In genomic region chr17:25288842-25289241, GRCm38 (mm10) we compare ENCODE assay signal across 9 mouse cellular contexts. TPM values are rescaled to one million over a fixed set of nuclear protein-coding genes. Genes with fewer than 3 reads are reported as not detected.
DNase-seq lines count a peak whose midpoint lies in the region; ATAC-seq lines count a peak whose summit lies in the region.
"Had no signal": no experiment of that assay in that cellular context is flagged by ENCODE, and none has a peak within 500 bp of the region (broad histone marks: within the 10 kb centered on the region; RNA-seq: fewer than 3 reads in every experiment).

No protein-coding gene starts in this region.

- WGBS in forebrain, embryonic 14.5 days = 21% methylated on average over 4 of the region's 4 CpGs
- WGBS in forebrain, embryonic 10.5 days = 27% methylated on average over 4 of the region's 4 CpGs
- 32% methylated on average over 4 of the region's 4 CpGs for WGBS in midbrain, embryonic 11.5 days
- 19% methylated on average over 4 of the region's 4 CpGs for WGBS in midbrain, embryonic 16.5 days

- no peaks in the 10 kb centered on the region for H3K27me3 ChIP-seq in forebrain, embryonic 14.5 days (replicated peaks; ENCODE audit: control insufficient read depth, insufficient read depth, low read length)
- H3K27me3 ChIP-seq in forebrain, embryonic 10.5 days (ENCODE audit: poor library complexity, severe bottlenecking) = no peaks in the 10 kb centered on the region
- H3K27me3 ChIP-seq in midbrain, embryonic 11.5 days (ENCODE audit: control insufficient read depth, insufficient read depth, low read length) = no peaks in the 10 kb centered on the region
- H3K27me3 ChIP-seq in midbrain, embryonic 16.5 days (ENCODE audit: control insufficient read depth, insufficient read depth, low read depth, low read length) = no peaks in the 10 kb centered on the region
- H3K27me3 ChIP-seq: hindbrain, embryonic 15.5 days had no signal

- H3K27ac ChIP-seq in forebrain, embryonic 14.5 days (ENCODE audit: low read depth, low read length) = no peak overlapping the region
- H3K27ac ChIP-seq in forebrain, embryonic 10.5 days = no peak overlapping the region
- no peak overlapping the region for H3K27ac ChIP-seq in midbrain, embryonic 11.5 days (ENCODE audit: low read depth, low read length)
- no peak overlapping the region for H3K27ac ChIP-seq in midbrain, embryonic 16.5 days (ENCODE audit: low read length)
- H3K27ac ChIP-seq: hindbrain, embryonic 15.5 days had no signal

- ATAC-seq in forebrain, embryonic 14.5 days = no peak
- ATAC-seq in midbrain, embryonic 11.5 days (ENCODE audit: low FRiP score) = no peak
- no peak for ATAC-seq in midbrain, embryonic 16.5 days
- peak; percentile 77; the same call in 1 of the 2 replicates for ATAC-seq in megakaryocyte-erythroid progenitor cell, adult 5-6 weeks (replicated peaks; ENCODE audit: low FRiP score, low TSS enrichment, poor library complexity, severe bottlenecking)

- H3K9me3 ChIP-seq in forebrain, embryonic 14.5 days (replicated peaks; ENCODE audit: control insufficient read depth, low read length) = no peaks in the 10 kb centered on the region
- H3K9me3 ChIP-seq in forebrain, embryonic 10.5 days = no peaks in the 10 kb centered on the region
- H3K9me3 ChIP-seq in midbrain, embryonic 11.5 days (ENCODE audit: control insufficient read depth, low read length) = no peaks in the 10 kb centered on the region
- H3K9me3 ChIP-seq in midbrain, embryonic 16.5 days (replicated peaks; ENCODE audit: control insufficient read depth, low read length, poor library complexity, severe bottlenecking) = no peaks in the 10 kb centered on the region
- H3K9me3 ChIP-seq: hindbrain, embryonic 15.5 days had no signal

- no peak overlapping the region for H3K4me3 ChIP-seq in forebrain, embryonic 14.5 days (ENCODE audit: low read depth, low read length)
- H3K4me3 ChIP-seq in forebrain, embryonic 10.5 days = no peak overlapping the region
- H3K4me3 ChIP-seq in midbrain, embryonic 11.5 days (ENCODE audit: low read depth, low read length) = no peak overlapping the region
- H3K4me3 ChIP-seq in midbrain, embryonic 16.5 days (ENCODE audit: low read depth, low read length) = no peak overlapping the region
- H3K4me3 ChIP-seq: hindbrain, embryonic 15.5 days had no signal

- no peaks in the 10 kb centered on the region for H3K4me1 ChIP-seq in forebrain, embryonic 14.5 days (ENCODE audit: control insufficient read depth, insufficient read depth, low read length)
- H3K4me1 ChIP-seq in forebrain, embryonic 10.5 days = no peaks in the 10 kb centered on the region
- H3K4me1 ChIP-seq in midbrain, embryonic 11.5 days (ENCODE audit: control insufficient read depth, insufficient read depth, low read length) = no peaks in the 10 kb centered on the region
- no peaks in the 10 kb centered on the region for H3K4me1 ChIP-seq in midbrain, embryonic 16.5 days (ENCODE audit: control insufficient read depth, insufficient read depth, low read length)
- H3K4me1 ChIP-seq: hindbrain, embryonic 15.5 days had no signal

- no peak overlapping the region for H3K4me2 ChIP-seq in forebrain, embryonic 14.5 days (ENCODE audit: low read length)
- no peak overlapping the region for H3K4me2 ChIP-seq in midbrain, embryonic 11.5 days
- H3K4me2 ChIP-seq in midbrain, embryonic 16.5 days (ENCODE audit: low read length) = no peak overlapping the region
- H3K4me2 ChIP-seq: hindbrain, embryonic 15.5 days had no signal

- DNase-seq in forebrain, embryonic 14.5 days (ENCODE audit: low spot score) = peak; percentile 60
- DNase-seq in forebrain, embryonic 10.5 days (ENCODE audit: extremely low spot score, low spot score) = no peak
- peak; percentile 91 for DNase-seq in midbrain, embryonic 11.5 days (ENCODE audit: low spot score, missing footprints)
- DNase-seq in adrenal gland, postnatal 10 days = peak; percentile 67
- peak; percentile 57 for DNase-seq in induced T-regulatory cell, adult 2 months (ENCODE audit: low read depth)
- DNase-seq in yolk sac, embryonic 10.5 days (ENCODE audit: low spot score) = no peak

- no peaks in the 10 kb centered on the region for H3K36me3 ChIP-seq in forebrain, embryonic 14.5 days (ENCODE audit: control insufficient read depth, insufficient read depth, low read length)
- H3K36me3 ChIP-seq in forebrain, embryonic 10.5 days (replicated peaks) = no peaks in the 10 kb centered on the region
- H3K36me3 ChIP-seq in midbrain, embryonic 11.5 days (ENCODE audit: control insufficient read depth, insufficient read depth, low read length) = no peaks in the 10 kb centered on the region
- no peaks in the 10 kb centered on the region for H3K36me3 ChIP-seq in midbrain, embryonic 16.5 days (ENCODE audit: control insufficient read depth, insufficient read depth, low read length)
- H3K36me3 ChIP-seq: hindbrain, embryonic 15.5 days had no signal

- H3K9ac ChIP-seq in forebrain, embryonic 14.5 days (ENCODE audit: low read length) = no peak overlapping the region
- no peak overlapping the region for H3K9ac ChIP-seq in midbrain, embryonic 11.5 days (ENCODE audit: low read length)
- no peak overlapping the region for H3K9ac ChIP-seq in midbrain, embryonic 16.5 days (ENCODE audit: low read depth, low read length)
- H3K9ac ChIP-seq: hindbrain, embryonic 15.5 days had no signal

RNA-seq across cellular contexts. Expression of gene Prss34, which starts 9.4 kb away (rescaled TPM):
- polyA plus RNA-seq in forebrain, embryonic 14.5 days (2014; fragmentation: Nextera tagmentation; extraction: Ambion mirVana) = not detected in 2 replicates
- polyA plus RNA-seq in forebrain, embryonic 10.5 days (2016; fragmentation: Nextera tagmentation; extraction: Ambion mirVana) = not detected in 2 replicates
- polyA plus RNA-seq in midbrain, embryonic 11.5 days (2014; fragmentation: Nextera tagmentation; extraction: Ambion mirVana) = not detected in 2 replicates
- not detected in 2 replicates for polyA plus RNA-seq in midbrain, embryonic 16.5 days (2015; fragmentation: Nextera tagmentation; extraction: Ambion mirVana)
- total RNA-seq in adrenal gland, postnatal 10 days (2021) = 1 to 10 TPM; 1.8 to 2.4 TPM
- total RNA-seq in megakaryocyte-erythroid progenitor cell, adult 5-6 weeks (2014; fragmentation: Nextera tagmentation) = not detected in 2 replicates
- total RNA-seq in megakaryocyte-erythroid progenitor cell, adult 5-6 weeks (2017) = 0.72 TPM in 1 of 2 replicates, not detected in the other
- polyA plus RNA-seq: hindbrain, embryonic 15.5 days had no signal

RNA-seq across cellular contexts. Expression of gene Ube2i, which starts 14.4 kb away (rescaled TPM):
- 662 and 671 TPM in 2 replicates for polyA plus RNA-seq in forebrain, embryonic 14.5 days (2014; fragmentation: Nextera tagmentation; extraction: Ambion mirVana)
- 919 and 925 TPM in 2 replicates for polyA plus RNA-seq in forebrain, embryonic 10.5 days (2016; fragmentation: Nextera tagmentation; extraction: Ambion mirVana)
- 863 and 877 TPM in 2 replicates for polyA plus RNA-seq in midbrain, embryonic 11.5 days (2014; fragmentation: Nextera tagmentation; extraction: Ambion mirVana)
- polyA plus RNA-seq in midbrain, embryonic 16.5 days (2015; fragmentation: Nextera tagmentation; extraction: Ambion mirVana) = 489 and 542 TPM in 2 replicates
- total RNA-seq in adrenal gland, postnatal 10 days (2021) = 100 to 1,000 TPM; 221 to 242 TPM
- 430 and 467 TPM in 2 replicates for total RNA-seq in megakaryocyte-erythroid progenitor cell, adult 5-6 weeks (2014; fragmentation: Nextera tagmentation)
- 338 and 373 TPM in 2 replicates for total RNA-seq in megakaryocyte-erythroid progenitor cell, adult 5-6 weeks (2017)

RNA-seq across cellular contexts. Expression of gene Prss28, which starts 19.6 kb away (rescaled TPM):
- not detected in 2 replicates for polyA plus RNA-seq in forebrain, embryonic 14.5 days (2014; fragmentation: Nextera tagmentation; extraction: Ambion mirVana)
- polyA plus RNA-seq in forebrain, embryonic 10.5 days (2016; fragmentation: Nextera tagmentation; extraction: Ambion mirVana) = not detected in 2 replicates
- not detected in 2 replicates for polyA plus RNA-seq in midbrain, embryonic 11.5 days (2014; fragmentation: Nextera tagmentation; extraction: Ambion mirVana)
- not detected in 2 replicates for polyA plus RNA-seq in midbrain, embryonic 16.5 days (2015; fragmentation: Nextera tagmentation; extraction: Ambion mirVana)
- not detected for total RNA-seq in adrenal gland, postnatal 10 days (2021)
- total RNA-seq in megakaryocyte-erythroid progenitor cell, adult 5-6 weeks (2014; fragmentation: Nextera tagmentation) = not detected in 2 replicates
- total RNA-seq in megakaryocyte-erythroid progenitor cell, adult 5-6 weeks (2017) = not detected in 2 replicates
- polyA plus RNA-seq: hindbrain, embryonic 15.5 days had no signal

RNA-seq across cellular contexts. Expression of gene Prss29, which starts 29.6 kb away (rescaled TPM):
- polyA plus RNA-seq in forebrain, embryonic 14.5 days (2014; fragmentation: Nextera tagmentation; extraction: Ambion mirVana) = not detected in 2 replicates
- polyA plus RNA-seq in forebrain, embryonic 10.5 days (2016; fragmentation: Nextera tagmentation; extraction: Ambion mirVana) = not detected in 2 replicates
- not detected in 2 replicates for polyA plus RNA-seq in midbrain, embryonic 11.5 days (2014; fragmentation: Nextera tagmentation; extraction: Ambion mirVana)
- polyA plus RNA-seq in midbrain, embryonic 16.5 days (2015; fragmentation: Nextera tagmentation; extraction: Ambion mirVana) = not detected in 2 replicates
- total RNA-seq in adrenal gland, postnatal 10 days (2021) = not detected
- not detected in 2 replicates for total RNA-seq in megakaryocyte-erythroid progenitor cell, adult 5-6 weeks (2014; fragmentation: Nextera tagmentation)
- not detected in 2 replicates for total RNA-seq in megakaryocyte-erythroid progenitor cell, adult 5-6 weeks (2017)
- polyA plus RNA-seq: hindbrain, embryonic 15.5 days had no signal

RNA-seq across cellular contexts. Expression of gene Baiap3, which starts 32.7 kb away (rescaled TPM):
- polyA plus RNA-seq in forebrain, embryonic 14.5 days (2014; fragmentation: Nextera tagmentation; extraction: Ambion mirVana) = 4.8 and 9.7 TPM in 2 replicates
- polyA plus RNA-seq in forebrain, embryonic 10.5 days (2016; fragmentation: Nextera tagmentation; extraction: Ambion mirVana) = 0.53 and 0.59 TPM in 2 replicates
- 1.3 and 1.4 TPM in 2 replicates for polyA plus RNA-seq in midbrain, embryonic 11.5 days (2014; fragmentation: Nextera tagmentation; extraction: Ambion mirVana)
- polyA plus RNA-seq in midbrain, embryonic 16.5 days (2015; fragmentation: Nextera tagmentation; extraction: Ambion mirVana) = 30.2 and 38.1 TPM in 2 replicates
- total RNA-seq in adrenal gland, postnatal 10 days (2021) = 10 to 100 TPM in 1 of 2 experiments, 1 to 10 TPM in 1; 6.4 to 11.8 TPM
- 1.4 TPM in 1 of 2 replicates, not detected in the other for total RNA-seq in megakaryocyte-erythroid progenitor cell, adult 5-6 weeks (2014; fragmentation: Nextera tagmentation)
- total RNA-seq in megakaryocyte-erythroid progenitor cell, adult 5-6 weeks (2017) = 2.7 TPM in 1 of 2 replicates, not detected in the other

Comparison
In these comparisons a context has a peak if more than half of its experiments do, and no peak if none do; other contexts are left out.
1. DNase-seq: peak in forebrain, embryonic 14.5 days (single experiment), midbrain, embryonic 11.5 days (single experiment), adrenal gland, postnatal 10 days (single experiment) and induced T-regulatory cell, adult 2 months (single experiment); none in forebrain, embryonic 10.5 days (single experiment) and yolk sac, embryonic 10.5 days (single experiment).